Mouse (Mus musculus): ENCODE measurements around the gene Cuedc1. TPM values are rescaled to one million over a fixed set of nuclear protein-coding genes. Genes with fewer than 3 reads are reported as not detected.

The Cuedc1 gene
- total RNA-seq, 2 experiments from 2014 or later, result 65.4 to 69.7 TPM

- peak; percentile 51 for DNase-seq
- intact Hi-C loops (cut with DNase I), result loop anchor here (10.0 kb wide), 1 partner anchor 70 kb away; the partner anchor contains the start of gene Cuedc1
Observed at GRCm38 (mm10) chr11:88164801-88165377, 67.0 kb downstream of the Cuedc1 start.

- intact Hi-C loops (cut with DNase I), result loop anchor here (10.0 kb wide), 1 partner anchor 71 kb away; the partner anchor contains the start of gene Cuedc1
- no peak for DNase-seq
Observed at GRCm38 (mm10) chr11:88165683-88166364, 68.0 kb downstream of the Cuedc1 start.

- intact Hi-C loops (cut with DNase I), result loop anchor here (10.0 kb wide), 1 partner anchor 72 kb away; the partner anchor contains the start of gene Cuedc1
- DNase-seq, result no peak
Observed at GRCm38 (mm10) chr11:88166471-88166870, 68.6 kb downstream of the Cuedc1 start.

GRCm38 (mm10) chr11:88168611-88169010 is 70.8 kb downstream of the Cuedc1 start:
- DNase-seq, result no peak
- intact Hi-C loops (cut with DNase I), result loop anchor here (10.0 kb wide), 1 partner anchor 74 kb away; the partner anchor contains the start of gene Cuedc1

- intact Hi-C loops (cut with DNase I), result loop anchor here (10.0 kb wide), 1 partner anchor 75 kb away; the partner anchor contains the start of gene Cuedc1
- DNase-seq, result no peak
Observed at GRCm38 (mm10) chr11:88169531-88170040, 71.7 kb downstream of the Cuedc1 start.

- intact Hi-C loops (cut with DNase I), result no loop called here
- no peak for DNase-seq
Observed at GRCm38 (mm10) chr11:88170606-88171005, 72.7 kb downstream of the Cuedc1 start.

GRCm38 (mm10) chr11:88171876-88172442 is 74.1 kb downstream of the Cuedc1 start:
- peak; percentile 80 for DNase-seq
- intact Hi-C loops (cut with DNase I), result no loop called here

- intact Hi-C loops (cut with DNase I), result no loop called here
- DNase-seq, result peak; percentile 43
Observed at GRCm38 (mm10) chr11:88172601-88173325, 74.9 kb downstream of the Cuedc1 start.

- DNase-seq, result no peak
- intact Hi-C loops (cut with DNase I), result no loop called here
Observed at GRCm38 (mm10) chr11:88173386-88174025, 75.6 kb downstream of the Cuedc1 start.

- intact Hi-C loops (cut with DNase I), result no loop called here
- DNase-seq, result peak; percentile 55
Observed at GRCm38 (mm10) chr11:88180467-88180958, 82.7 kb downstream of the Cuedc1 start.

- intact Hi-C loops (cut with DNase I), result no loop called here
- DNase-seq, result peak; percentile 78
Observed at GRCm38 (mm10) chr11:88180959-88181619, 83.2 kb downstream of the Cuedc1 start.

- no peak for DNase-seq
- intact Hi-C loops (cut with DNase I), result no loop called here
Observed at GRCm38 (mm10) chr11:88184632-88185180, 86.8 kb downstream of the Cuedc1 start.

- intact Hi-C loops (cut with DNase I), result no loop called here
- DNase-seq, result no peak
Observed at GRCm38 (mm10) chr11:88186078-88186946, 88.5 kb downstream of the Cuedc1 start.

GRCm38 (mm10) chr11:88186947-88187243 is 89.0 kb downstream of the Cuedc1 start:
- intact Hi-C loops (cut with DNase I), result no loop called here

GRCm38 (mm10) chr11:88187417-88188133 is 89.7 kb downstream of the Cuedc1 start:
- intact Hi-C loops (cut with DNase I), result no loop called here
- DNase-seq, result peak; percentile 89

More at GRCm38 (mm10) chr11:88186947-88187243, 89.0 kb downstream of the Cuedc1 start:
- DNase-seq, result no peak

GRCm38 (mm10) chr11:88188216-88188615 is 90.4 kb downstream of the Cuedc1 start:
- intact Hi-C loops (cut with DNase I), result no loop called here
- DNase-seq, result no peak

- no peak for DNase-seq
- intact Hi-C loops (cut with DNase I), result no loop called here
Observed at GRCm38 (mm10) chr11:88188635-88189034, 90.8 kb downstream of the Cuedc1 start.

GRCm38 (mm10) chr11:88192595-88192994 is 94.7 kb downstream of the Cuedc1 start:
- DNase-seq, result peak; percentile 29
- intact Hi-C loops (cut with DNase I), result no loop called here
